Mouse (Mus musculus) urinary bladder, adult 2 months (tissue): ENCODE results near the gene Eci1. TPM values are rescaled to one million over a fixed set of nuclear protein-coding genes. Genes with fewer than 3 reads are reported as not detected.
"Not testable (repeated sequence)": the region's sequence is repeated elsewhere in the genome, so short reads cannot be mapped to it uniquely, and the experiment has no call there.

Source experiments
- DNase-seq: peaks from one replicate; pipeline ENCODE4 v3.0.0; 2022; ENCODE audit warnings: low spot score
- polyA plus RNA-seq: library from polyadenylated mRNA; depleted of rRNA; stranded (reverse); fragments of >200 nt; gene quantifications from 2 replicates; pipeline ENCODE4 v1.2.3, GENCODE M21; 2012

Gene Eci1
- polyA plus RNA-seq, 1 experiment = 139 TPM

DNA sequence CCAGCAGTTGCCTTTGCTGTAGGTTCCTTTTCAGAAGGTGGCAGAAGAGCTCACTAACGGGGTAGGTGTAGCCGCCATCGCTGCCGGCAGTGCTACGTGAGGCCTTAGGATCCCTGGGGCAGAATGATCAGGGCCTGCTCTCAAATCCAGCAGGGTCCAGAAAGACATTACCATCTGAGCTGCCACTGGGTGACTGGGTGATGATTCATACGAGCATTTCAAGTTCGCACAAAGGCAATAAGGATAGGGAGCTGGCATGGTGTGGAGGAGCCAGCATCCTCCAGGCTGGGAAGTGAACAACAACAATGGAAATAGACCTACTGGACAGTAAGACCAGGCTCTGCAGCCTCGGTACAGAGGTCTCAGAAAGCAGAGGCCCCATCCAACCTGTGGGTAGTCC is 13.9 kb downstream of the Eci1 start:
- DNase-seq = peak; percentile 29

DNA sequence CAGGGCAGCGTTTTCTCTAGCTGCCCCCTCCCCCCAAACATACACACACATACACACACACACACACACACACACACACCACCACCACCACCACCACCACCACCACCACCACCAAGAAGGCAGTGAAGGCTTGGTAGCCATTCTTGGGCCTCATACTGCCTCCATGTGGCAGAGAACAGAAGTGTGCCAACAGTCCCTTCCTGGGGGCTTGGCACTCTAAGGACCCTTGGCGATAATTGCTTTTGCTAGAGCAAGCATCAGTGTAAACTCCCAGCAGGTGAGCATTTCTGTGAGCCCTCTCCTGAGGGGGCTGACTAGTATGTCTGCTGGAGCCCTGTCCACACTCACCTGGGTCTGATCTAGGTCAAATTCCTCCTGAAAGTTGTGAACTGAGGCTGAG is 14.7 kb downstream of the Eci1 start:
- no peak for DNase-seq

DNA sequence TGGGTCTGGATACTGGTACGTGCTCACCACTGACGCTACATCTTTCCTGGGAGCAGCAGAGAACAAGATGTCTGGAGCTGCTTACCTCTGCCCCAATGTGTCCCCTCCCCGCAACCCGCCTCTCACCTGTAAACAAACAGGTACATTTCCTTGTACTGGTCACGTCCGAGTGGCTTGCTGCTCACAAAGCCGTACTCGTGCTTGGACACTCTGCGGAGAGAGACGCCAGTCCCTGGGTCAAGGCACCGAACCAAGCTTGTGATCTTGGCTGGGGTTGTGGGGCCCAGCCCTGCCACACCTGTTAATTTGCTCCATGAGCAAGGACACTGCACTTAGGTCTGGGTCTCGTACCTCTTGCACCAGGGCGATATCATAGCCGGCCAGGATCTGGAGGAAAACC is 15.7 kb downstream of the Eci1 start:
- DNase-seq = peak; percentile 49

DNA sequence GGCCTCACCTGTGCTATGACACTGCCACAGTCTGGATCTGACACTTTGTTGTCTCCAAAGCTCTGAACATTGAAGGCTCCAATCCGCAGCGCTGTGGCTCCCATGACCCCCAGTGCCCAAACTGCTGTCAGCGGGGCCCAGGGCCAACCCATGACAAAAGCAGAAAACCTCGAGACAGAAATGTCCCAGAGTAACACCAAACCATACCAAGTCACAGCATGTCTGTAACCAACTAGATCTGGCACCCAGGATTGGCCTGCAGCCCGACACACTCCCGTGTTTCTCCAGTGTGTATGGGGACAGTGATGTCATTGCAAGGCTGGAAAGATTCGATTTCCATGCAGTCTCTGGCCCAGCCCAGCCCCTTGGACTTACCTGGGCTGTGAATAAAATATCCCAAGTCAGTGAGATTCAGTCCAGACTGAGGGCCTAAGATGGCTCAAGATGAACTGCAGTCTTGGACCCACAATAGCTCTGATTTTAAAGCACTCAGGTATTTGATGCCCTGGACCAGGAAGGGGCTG is 16.3 kb downstream of the Eci1 start, which contains the start of gene Dnase1l2:
Dnase1l2 (minus strand) TSS at position 474 of the 524 bp plus-strand sequence.
- DNase-seq = peak; percentile 44

DNA sequence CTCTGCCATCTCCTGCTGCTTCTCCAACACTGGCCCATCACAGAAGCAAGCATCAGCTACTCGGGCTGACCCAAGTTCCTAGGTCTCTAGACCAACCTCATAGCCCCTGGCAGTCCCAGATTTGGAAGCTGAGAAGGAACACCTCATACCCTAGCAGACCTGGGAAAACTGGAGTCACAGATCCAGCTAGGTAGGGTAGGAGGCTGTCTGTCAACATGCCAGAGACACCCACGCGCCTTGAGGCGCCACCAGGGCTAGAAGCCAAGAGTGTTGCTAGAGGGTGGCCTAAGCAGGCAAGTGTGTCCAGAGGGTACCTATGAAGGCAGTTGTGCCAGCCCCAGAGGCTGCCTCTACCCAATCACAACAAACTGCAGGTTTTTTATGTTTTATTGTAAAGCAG is 17.0 kb downstream of the Eci1 start:
- peak; percentile 44 for DNase-seq

DNA sequence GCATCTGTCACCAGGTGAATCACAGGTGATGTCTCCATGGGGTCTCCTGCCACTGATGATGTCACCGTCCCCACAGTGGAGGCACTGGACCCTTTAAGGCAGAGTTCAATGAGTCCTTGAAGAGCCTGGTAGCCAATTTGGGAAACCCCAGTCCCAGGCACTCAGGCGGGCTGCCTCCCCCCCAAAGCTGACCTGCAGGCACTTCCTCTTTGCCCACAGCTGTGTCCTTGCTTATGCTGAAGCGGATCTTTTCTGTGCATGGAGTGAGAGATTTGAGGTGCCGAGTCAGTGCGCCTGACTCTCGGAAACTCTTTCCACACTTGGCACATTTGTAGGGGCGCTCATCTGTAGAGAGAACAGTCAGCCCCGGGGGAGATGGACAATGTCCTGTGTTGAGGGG is 20.1 kb downstream of the Eci1 start:
- no peak for DNase-seq

DNA sequence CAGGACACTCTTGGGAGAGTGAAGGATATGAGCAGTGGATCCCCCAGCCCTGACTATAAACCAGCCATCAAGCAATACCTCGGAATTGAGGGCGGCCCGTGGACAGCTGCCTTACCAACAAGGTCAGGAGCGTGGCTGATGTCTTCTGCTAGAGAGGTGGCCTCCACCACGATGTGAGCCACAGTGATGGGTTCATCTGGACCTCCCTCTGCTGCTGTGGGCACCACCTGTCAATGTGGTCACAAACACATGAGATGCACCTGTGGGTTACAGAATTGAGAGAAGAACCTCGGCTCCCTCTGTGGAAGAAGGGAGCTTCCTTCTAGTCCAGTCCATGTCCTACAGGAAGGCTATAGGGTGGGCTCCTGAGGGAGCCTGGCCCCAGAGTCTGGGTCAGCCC is 23.1 kb downstream of the Eci1 start:
- no peak for DNase-seq

DNA sequence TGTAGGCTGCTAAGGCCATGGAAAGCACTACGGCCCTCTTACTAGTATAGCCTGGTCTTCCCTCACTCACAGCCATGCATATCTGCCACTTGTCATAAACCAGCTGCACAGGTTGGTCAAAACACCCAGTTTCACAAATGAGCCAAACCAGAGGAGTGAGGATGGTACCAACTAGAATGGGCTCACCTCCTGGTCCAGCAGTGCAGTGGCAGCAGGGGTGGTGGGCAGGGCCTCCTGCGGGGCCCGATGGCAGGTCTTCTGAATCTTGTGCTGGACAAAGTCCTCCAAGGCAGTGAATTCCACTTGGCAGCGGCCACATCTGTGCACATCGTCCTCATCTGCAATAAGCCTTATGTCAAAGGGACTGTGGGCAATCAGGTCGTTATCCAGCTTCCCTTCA is 24.8 kb downstream of the Eci1 start:
- DNase-seq = no peak

DNA sequence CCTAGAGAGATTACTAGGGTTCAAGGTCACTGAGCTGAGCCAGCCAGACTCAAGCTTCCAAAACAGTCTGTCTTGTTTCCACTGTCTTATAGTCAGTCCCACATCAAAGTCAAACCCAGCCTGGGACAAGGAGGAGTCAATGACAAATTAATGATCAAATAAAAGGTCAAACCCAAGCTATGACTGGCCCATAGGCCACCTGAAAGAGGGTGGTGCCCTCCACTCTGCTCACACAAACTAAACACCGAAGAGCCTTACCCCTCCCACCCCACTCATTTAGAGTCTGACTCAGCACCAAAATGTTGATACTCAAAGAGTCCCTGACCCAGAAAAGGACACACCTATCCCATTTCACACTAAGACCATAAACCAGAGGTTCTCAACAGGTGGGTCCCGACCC is 26.9 kb downstream of the Eci1 start:
- DNase-seq = no peak

DNA sequence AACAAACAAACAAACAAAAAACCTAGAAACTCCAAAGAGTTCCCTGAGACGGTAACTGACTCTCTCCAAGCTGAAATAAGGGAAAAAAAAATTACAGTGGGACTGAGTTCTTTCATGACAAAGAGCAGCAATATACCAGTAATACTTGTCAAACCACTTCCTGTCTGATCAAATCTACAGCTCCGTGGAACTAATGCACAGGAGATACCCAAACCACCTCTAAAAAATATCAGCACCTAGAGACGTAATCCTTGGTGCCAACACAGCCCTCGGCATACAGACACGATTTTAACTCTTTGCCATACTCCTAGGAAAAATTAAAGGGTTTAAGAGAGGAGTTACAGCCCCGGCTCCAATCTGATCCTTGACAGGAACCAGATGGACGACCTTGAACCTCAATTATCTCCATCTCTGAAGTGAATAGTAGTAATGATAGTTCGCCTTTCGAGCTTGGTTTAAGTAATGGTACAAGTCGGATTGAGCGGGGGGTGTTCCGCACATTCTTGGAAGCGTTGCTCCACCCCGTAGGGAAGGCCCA is 27.8 kb downstream of the Eci1 start:
- DNase-seq = no peak

DNA sequence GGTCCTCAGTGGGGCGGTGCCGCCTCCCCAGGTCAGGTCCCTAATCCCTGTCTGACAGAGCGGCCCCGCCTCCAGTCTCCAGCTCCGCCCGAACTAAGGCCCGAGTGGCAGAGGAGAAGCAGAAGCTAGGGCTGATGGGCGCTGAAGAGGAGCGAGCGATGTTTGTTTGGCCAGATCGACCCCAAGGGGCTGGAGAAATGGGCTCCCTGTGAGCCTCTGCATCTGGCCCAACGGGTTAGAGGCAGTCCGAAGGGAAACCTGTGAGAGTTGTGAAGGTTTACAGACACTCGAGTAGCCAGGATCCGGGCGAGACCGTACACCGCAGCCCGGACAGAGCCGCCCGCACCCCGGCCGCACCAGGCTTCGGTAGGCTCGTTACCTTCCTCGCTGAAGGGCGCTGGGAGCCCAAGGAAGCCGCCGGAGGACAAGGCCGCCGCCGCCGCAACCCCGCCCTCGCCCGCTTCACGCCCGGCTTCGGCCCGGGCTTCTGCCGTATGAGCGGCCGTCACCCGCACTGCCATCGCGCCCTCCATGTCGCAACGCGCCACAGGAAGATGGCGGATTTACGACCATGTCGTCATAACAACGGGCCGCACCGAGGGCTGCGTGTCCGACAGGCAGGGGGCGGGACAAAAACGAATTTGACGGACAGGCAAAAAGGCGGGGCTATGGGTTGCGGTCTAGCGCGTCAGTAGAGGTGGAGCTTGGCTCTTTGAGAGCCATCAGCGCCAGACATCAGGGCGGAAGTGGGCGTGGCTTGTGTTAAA is 28.5 kb downstream of the Eci1 start:
- peak; percentile 92 for DNase-seq

DNA sequence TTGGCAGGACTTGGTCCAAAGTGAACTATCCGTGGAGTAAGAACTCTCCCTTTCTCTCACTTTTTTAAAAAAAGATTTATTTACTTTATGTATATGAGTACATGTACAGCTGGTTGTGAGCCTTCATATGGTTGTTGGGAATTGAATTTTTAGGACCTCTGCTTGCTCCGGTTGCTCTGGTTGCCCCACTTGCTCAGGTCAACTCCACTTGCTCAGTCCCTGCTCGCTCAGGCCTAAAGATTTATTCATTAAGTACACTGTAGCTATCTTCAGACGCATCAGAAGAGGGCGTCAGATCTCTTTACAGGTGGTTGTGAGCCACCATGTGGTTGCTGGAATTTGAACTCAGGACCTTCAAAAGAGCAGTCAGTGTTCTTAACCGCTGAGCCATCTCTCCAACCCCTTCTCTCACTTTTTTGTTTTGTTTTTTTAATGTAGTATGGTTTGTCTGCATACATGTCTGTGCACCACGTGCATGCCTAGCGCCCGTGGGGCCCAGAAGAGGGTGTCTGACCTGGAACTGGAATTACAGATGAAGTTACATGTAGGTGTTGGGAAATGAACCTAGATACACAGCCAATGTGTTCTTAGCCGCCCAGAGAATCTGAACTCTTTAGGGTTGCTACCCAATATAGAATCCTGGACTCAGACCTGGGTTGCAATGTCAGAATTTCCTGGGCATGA is 29.2 kb downstream of the Eci1 start:
- DNase-seq = not testable (repeated sequence)

DNA sequence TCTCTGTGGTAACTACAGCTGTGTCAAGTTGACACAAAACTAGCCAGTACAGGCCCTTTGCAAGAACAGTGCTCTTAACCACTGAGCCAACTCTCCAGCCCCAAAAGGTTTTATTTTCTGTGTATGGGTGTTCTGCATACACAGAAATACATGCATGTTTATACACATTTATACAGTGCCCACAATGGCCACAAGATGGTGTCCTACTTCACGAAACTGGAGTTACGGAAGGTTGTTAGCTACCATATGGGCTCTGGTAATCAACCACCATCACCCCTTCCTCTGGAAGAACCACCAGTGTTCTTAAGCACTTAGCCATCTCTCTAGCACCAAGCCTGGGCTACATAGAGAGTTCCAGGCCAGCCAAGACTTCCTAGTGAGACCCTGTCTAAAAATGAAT is 35.1 kb downstream of the Eci1 start:
- DNase-seq = no peak

DNA sequence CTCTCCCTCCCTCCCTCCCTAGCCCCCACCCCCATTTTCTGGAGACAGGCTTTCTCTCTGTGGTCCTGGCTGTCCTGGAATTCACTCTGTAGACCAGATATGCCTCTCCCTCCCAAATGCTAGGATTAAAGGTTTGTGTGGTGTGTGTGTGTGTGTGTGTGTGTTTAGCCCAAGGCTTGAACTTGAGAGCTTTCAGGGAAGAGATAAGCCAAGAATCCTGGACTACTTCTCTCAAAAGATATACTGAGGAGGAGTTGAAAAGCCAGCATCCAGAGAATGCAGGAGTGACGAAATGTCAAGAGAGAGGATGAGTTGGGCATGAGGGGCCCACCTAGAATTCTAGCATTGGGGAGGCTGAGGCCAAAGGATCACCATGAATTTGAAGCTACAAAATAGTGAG is 36.5 kb downstream of the Eci1 start:
- no peak for DNase-seq

DNA sequence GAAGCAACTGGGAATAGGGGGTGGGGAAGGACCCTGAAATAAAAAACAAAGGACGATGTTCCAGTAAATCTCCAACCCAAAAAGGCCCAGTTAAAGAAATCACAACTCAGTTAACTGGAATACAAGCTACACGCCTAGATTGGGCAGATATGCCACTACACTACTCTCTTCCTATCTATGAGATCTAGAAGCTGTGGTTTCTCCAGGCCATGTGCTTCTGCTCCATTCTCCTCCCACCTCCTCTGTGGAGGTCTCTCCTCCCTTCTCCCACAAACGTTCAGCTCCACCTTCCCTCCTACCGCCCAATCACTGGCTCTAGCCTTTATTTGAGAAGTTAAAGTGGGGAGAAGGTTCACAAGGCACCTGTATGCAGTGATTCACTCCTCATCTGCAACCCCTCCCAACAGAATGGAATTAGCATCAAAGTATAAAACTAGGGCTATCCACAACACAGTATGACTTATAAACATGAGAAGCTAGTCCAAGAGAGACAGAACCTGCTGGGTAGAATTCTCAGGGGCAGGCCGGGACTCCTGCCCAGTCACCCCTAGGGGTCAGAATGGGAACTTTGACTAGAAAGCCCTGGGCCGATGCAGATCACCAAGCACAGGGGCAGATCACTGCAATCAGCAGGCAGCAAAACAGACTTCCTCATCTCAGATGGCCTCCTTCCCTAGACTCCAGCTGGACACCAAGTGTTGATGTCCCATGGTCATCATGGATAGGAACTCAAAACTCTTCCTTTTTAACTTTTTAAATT is 37.1 kb downstream of the Eci1 start:
- no peak for DNase-seq

DNA sequence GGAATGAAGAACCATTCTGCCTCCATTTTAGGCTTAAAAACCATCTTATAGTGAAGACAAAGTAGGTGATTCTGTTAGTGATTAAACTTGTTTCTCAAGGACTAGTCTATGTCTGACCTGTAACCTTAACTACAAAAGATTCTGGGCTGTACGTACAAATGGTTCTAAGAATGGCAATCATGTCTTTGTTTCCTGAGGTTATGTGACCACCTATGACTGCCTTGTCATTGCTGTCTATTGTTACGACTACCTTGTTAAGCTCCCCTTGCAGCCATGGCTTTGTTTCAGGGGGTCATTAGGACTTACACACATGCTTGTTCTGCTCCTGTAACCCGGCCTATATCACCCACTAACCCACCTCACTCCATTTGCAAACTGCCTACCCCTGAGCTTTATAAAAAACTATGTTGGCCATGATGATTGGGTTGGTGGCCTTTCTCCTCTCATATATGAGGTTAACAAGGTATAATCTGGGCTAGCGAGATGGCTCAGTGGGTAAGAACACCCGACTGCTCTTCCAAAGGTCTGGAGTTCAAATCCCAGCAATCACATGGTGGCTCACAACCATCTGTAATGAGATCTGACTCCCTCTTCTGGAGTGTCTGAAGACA is 42.3 kb downstream of the Eci1 start:
- no peak for DNase-seq

DNA sequence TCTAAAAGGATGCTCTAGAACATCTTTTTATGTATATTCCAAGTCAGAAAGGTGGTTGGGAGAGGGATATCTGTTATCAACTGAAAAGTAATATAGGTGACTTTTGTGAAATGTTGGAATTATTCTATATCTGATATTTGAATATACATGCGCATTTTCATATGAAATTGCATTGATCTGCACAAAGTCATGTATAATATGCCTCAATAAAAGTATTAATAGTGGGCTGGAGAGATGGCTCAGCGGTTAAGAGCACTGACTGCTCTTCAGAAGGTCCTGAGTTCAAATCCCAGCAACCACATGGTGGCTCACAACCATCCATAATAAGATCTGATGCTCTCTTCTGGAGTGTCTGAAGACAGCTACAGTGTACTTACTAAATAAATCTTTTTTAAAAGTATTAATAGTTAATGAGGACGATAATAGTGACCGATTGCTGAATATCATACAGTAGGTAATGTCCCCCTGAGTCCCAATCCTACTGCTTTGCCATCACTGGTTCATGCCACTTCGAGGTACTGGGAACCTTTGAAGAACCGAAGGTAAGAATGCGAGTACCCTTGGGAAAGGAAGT is 43.0 kb downstream of the Eci1 start:
- DNase-seq = no peak

DNA sequence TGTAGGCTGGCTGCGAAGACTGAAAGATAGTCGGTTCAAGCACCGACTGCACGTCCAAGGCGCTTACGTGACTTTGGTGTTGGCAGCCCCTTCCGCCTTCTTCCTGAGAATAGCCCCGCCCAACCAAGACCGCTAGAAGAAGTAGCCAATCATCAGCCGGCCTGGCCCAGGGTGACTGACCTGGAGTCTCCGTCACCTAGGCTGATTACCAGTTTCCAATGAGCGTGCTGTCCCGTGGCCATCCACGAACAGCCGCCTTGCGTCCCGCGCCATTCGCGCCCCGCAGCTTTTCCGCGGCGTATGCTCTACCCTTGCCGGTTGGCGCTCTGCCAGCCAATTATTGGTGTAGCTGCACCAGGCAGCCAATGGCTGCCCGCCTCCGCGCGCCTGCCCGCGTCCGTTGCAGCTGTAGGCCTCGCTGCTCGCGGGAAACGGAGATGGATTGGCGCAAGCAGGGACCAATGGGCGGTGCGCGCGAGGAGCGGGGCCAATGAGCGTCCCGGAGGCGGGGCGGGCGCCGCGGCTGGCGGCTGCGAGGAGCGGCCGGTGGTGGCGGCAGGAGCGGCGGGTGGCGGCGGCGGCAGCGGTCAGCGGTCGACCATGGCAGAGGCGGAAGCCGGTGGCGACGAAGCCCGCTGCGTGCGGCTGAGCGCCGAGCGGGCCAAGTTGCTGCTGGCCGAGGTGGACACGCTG is 43.6 kb downstream of the Eci1 start, which contains the start of the genes E4f1 and Pgp:
E4f1 (minus strand) TSS at position 404 of the 693 bp plus-strand sequence.
Pgp (plus strand) TSS at position 483 of the 693 bp plus-strand sequence.
- peak; percentile 99 for DNase-seq

DNA sequence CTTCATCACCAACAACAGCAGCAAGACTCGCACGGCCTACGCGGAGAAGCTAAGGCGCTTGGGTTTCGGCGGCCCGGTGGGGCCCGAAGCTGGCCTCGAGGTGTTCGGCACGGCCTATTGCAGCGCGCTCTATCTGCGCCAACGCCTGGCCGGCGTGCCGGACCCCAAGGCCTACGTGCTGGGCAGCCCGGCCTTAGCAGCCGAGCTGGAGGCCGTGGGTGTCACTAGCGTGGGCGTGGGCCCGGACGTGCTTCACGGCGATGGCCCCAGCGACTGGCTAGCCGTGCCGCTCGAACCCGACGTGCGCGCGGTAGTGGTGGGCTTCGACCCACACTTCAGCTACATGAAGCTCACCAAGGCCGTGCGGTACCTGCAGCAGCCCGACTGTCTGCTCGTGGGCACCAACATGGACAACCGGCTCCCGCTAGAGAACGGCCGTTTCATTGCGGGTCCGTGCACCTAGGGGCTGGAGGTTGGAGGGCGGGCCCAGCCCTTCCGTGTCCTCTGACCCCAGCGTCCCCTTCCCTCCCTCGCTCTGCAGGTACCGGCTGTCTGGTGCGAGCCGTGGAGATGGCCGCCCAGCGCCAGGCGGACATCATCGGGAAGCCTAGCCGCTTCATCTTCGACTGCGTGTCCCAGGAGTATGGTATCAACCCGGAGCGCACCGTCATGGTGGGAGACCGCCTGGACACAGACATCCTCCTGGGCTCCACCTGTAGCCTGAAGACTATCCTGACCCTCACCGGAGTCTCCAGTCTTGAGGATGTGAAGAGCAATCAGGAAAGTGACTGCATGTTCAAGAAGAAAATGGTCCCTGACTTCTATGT is 44.5 kb downstream of the Eci1 start:
- DNase-seq = no peak

DNA sequence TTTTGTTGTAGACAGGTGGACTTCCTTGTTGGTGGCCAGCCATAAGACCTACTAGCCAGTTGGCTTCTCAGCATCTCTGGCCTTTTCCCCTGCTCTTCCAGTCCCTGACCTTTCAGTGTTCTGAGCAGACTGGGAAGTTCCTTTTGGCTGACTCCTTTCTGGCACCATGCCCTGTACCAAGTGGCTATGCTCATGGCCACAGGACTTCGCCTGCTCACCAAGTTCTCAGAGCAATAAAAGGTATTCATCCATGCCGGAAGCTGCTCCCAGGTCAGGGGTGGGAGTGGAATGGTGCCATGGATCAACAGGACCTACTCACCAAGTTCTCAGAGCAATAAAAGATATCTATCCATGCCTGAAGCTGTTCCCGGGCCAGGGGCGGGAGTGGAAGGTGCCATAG is 46.1 kb downstream of the Eci1 start:
- DNase-seq = no peak
